Mouse (Mus musculus): ENCODE data around the gene Dcakd.

GRCm38 (mm10) chr11:103066191-103067050 lies 38.3 kb upstream of the Dcakd start:
- TF ChIP-seq CTCF (IDR thresholded peaks at IDR 0.05; ENCODE audit: low read depth, low read length) (no peak), POLR2AphosphoS5 (IDR thresholded peaks at IDR 0.05; ENCODE audit: insufficient replicate concordance, low read depth, low read length) (no peak), GATA1 (IDR thresholded peaks at IDR 0.05; ENCODE audit: borderline replicate concordance, low read length) (no peak), TAL1 (conservative IDR thresholded peaks at IDR 0.05; ENCODE audit: low read depth, low read length) (no peak), GATA2 (IDR thresholded peaks at IDR 0.05; ENCODE audit: borderline replicate concordance, low read depth, low read length) (no peak)

Data from G1E (cell line).